Comparison of ENCODE assay signal across 8 mouse cellular contexts in the genomic region with DNA sequence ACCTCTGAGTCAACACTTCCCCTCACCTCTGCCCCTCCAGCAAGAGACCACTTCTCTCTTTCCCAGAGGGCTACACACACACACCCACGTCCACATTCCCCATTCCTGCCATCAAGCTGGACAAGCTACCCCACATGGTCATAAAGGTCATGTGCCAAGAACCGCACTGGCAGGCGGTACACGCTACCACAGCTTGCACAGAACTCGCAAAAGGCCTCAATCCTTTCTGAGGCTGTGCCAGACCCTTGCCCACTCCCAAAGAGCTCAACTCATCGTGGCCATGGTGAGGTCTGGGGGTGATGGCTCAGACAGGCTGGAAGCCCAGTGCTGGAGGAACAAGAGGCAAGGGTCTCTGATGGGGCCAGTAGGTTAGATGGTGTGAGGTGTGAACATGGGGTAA. TPM values are rescaled to one million over a fixed set of nuclear protein-coding genes. Genes with fewer than 3 reads are reported as not detected.
DNase-seq lines count a peak whose midpoint lies in the region; ATAC-seq and TF ChIP-seq lines count a peak whose summit lies in the region.

No protein-coding gene starts in this region.

- H3K9ac ChIP-seq in heart, embryonic 13.5 days: peak overlapping the region; percentile 99
- H3K9ac ChIP-seq in forebrain, postnatal 0 days: no peak overlapping the region
- no peak overlapping the region for H3K9ac ChIP-seq in liver, embryonic 16.5 days (ENCODE audit: low read depth, low read length)

- peak overlapping the region; percentile 93 for H3K4me3 ChIP-seq in heart, embryonic 13.5 days
- peak overlapping the region; percentile 69; the same call in 1 of the 2 replicates for H3K4me3 ChIP-seq in cortical plate, adult 2 months (ENCODE audit: insufficient read depth, low read length)
- H3K4me3 ChIP-seq in forebrain, postnatal 0 days (ENCODE audit: low read depth, low read length): no peak overlapping the region
- H3K4me3 ChIP-seq in liver, embryonic 16.5 days (ENCODE audit: low read depth, low read length): no peak overlapping the region

- peak overlapping the region; percentile 92 for H3K4me2 ChIP-seq in heart, embryonic 13.5 days
- H3K4me2 ChIP-seq in forebrain, postnatal 0 days (ENCODE audit: low read depth): peak overlapping the region; percentile 88; the same call in 1 of the 2 replicates
- 0 out of 2 replicates have a peak overlapping the region, but pooled peaks have one; percentile 93 for H3K4me2 ChIP-seq in liver, embryonic 16.5 days (ENCODE audit: low read depth, low read length)

- H3K36me3 ChIP-seq in heart, embryonic 13.5 days: peaks cover 9% of the 10 kb centered on the region
- H3K36me3 ChIP-seq in forebrain, postnatal 0 days (ENCODE audit: insufficient read depth): no peaks in the 10 kb centered on the region
- no peaks in the 10 kb centered on the region for H3K36me3 ChIP-seq in liver, embryonic 16.5 days (ENCODE audit: control insufficient read depth, insufficient read depth)

- peaks cover 45% of the 10 kb centered on the region for H3K4me1 ChIP-seq in heart, embryonic 13.5 days
- peaks cover 9% of the 10 kb centered on the region; the same call in 1 of the 2 replicates for H3K4me1 ChIP-seq in cortical plate, adult 2 months (ENCODE audit: control insufficient read depth, insufficient read depth, low read length)
- H3K4me1 ChIP-seq in forebrain, postnatal 0 days (ENCODE audit: insufficient read depth): peaks cover 9% of the 10 kb centered on the region
- H3K4me1 ChIP-seq in liver, embryonic 16.5 days (ENCODE audit: control insufficient read depth, low read depth, low read length): peaks cover 39% of the 10 kb centered on the region

- no peak for DNase-seq in heart, adult 9 months (ENCODE audit: low spot score in 2 of 2)
- DNase-seq in forebrain, postnatal 0 days: no peak
- DNase-seq in gastrocnemius, adult 18-20 months (ENCODE audit: low spot score): no peak
- DNase-seq in thymus, postnatal 0 days (ENCODE audit: low spot score): no peak
- DNase-seq in gastrocnemius, postnatal 4 days (ENCODE audit: low spot score in 2 of 2): no peak

- no peaks in the 10 kb centered on the region for H3K27me3 ChIP-seq in heart, embryonic 13.5 days (replicated peaks)
- no peaks in the 10 kb centered on the region for H3K27me3 ChIP-seq in forebrain, postnatal 0 days (ENCODE audit: insufficient read depth, low read length)
- H3K27me3 ChIP-seq in liver, embryonic 16.5 days (ENCODE audit: control insufficient read depth, insufficient read depth, low read depth, low read length): no peaks in the 10 kb centered on the region

- no peak for ATAC-seq in heart, embryonic 13.5 days (ENCODE audit: extremely low read depth, insufficient number of reproducible peaks, low FRiP score, low TSS enrichment)
- ATAC-seq in forebrain, postnatal 0 days: no peak
- no peak for ATAC-seq in liver, embryonic 16.5 days (ENCODE audit: low read depth)

- no peak overlapping the region for H3K27ac ChIP-seq in heart, embryonic 13.5 days (replicated peaks)
- no peak overlapping the region for H3K27ac ChIP-seq in cortical plate, adult 2 months (ENCODE audit: insufficient read depth, low read length)
- no peak overlapping the region for H3K27ac ChIP-seq in forebrain, postnatal 0 days (ENCODE audit: low read depth, low read length)
- H3K27ac ChIP-seq in liver, embryonic 16.5 days (ENCODE audit: low read length): no peak overlapping the region

- TF ChIP-seq POLR2A in cortical plate, adult 2 months (IDR thresholded peaks at IDR 0.05; ENCODE audit: extremely low read depth, insufficient read depth, low read length): no peak

- 84% methylated on average over 6 of the region's 6 CpGs for WGBS in heart, embryonic 13.5 days
- WGBS in forebrain, postnatal 0 days: 83% methylated on average over 6 of the region's 6 CpGs
- 89% methylated on average over 6 of the region's 6 CpGs for WGBS in liver, embryonic 16.5 days (ENCODE audit: insufficient replicate concordance)

- H3K9me3 ChIP-seq in heart, embryonic 13.5 days: no peaks in the 10 kb centered on the region
- H3K9me3 ChIP-seq in forebrain, postnatal 0 days (ENCODE audit: low read length): no peaks in the 10 kb centered on the region
- H3K9me3 ChIP-seq in liver, embryonic 16.5 days (replicated peaks; ENCODE audit: control insufficient read depth, low read length): no peaks in the 10 kb centered on the region

- TF ChIP-seq CTCF in cortical plate, adult 2 months (IDR thresholded peaks at IDR 0.05; ENCODE audit: extremely low read depth, insufficient read depth, low read length): no peak
- TF ChIP-seq CTCF in forebrain, postnatal 0 days (IDR thresholded peaks at IDR 0.05; ENCODE audit: low read depth): no peak

RNA-seq across cellular contexts. Expression of gene Btbd2, which starts 2.0 kb away (rescaled TPM):
- polyA plus RNA-seq in heart, embryonic 13.5 days (2015; fragmentation: Nextera tagmentation; extraction: Ambion mirVana): 50.9 and 53.7 TPM in 2 replicates
- 98.8 and 102 TPM in 2 replicates for polyA plus RNA-seq in cortical plate, adult 2 months (2012; rRNA removed)
- 105 and 131 TPM in 2 replicates for total RNA-seq in forebrain, postnatal 0 days (2014; rRNA removed)
- 70.4 and 77.6 TPM in 2 replicates for polyA plus RNA-seq in forebrain, postnatal 0 days (2015; fragmentation: Nextera tagmentation; extraction: Ambion mirVana)
- 2.8 and 5.1 TPM in 2 replicates for polyA plus RNA-seq in liver, embryonic 16.5 days (2015; fragmentation: Nextera tagmentation; extraction: Ambion mirVana)
- total RNA-seq in gastrocnemius, adult 18-20 months (2021): 10 to 100 TPM; 38.5 to 40.0 TPM
- polyA plus RNA-seq in thymus, postnatal 0 days (2015; fragmentation: Nextera tagmentation; extraction: Ambion mirVana): 31.6 and 31.9 TPM in 2 replicates
- total RNA-seq in gastrocnemius, postnatal 4 days (2021): 10 to 100 TPM; 50.7 to 50.8 TPM

RNA-seq across cellular contexts. Expression of gene Mknk2, which starts 23.0 kb away (rescaled TPM):
- polyA plus RNA-seq in heart, embryonic 13.5 days (2015; fragmentation: Nextera tagmentation; extraction: Ambion mirVana): 78.2 and 78.7 TPM in 2 replicates
- polyA plus RNA-seq in cortical plate, adult 2 months (2012; rRNA removed): 47.1 and 54.0 TPM in 2 replicates
- total RNA-seq in forebrain, postnatal 0 days (2014; rRNA removed): 55.2 and 69.8 TPM in 2 replicates
- 42.4 and 43.6 TPM in 2 replicates for polyA plus RNA-seq in forebrain, postnatal 0 days (2015; fragmentation: Nextera tagmentation; extraction: Ambion mirVana)
- 41.5 and 54.4 TPM in 2 replicates for polyA plus RNA-seq in liver, embryonic 16.5 days (2015; fragmentation: Nextera tagmentation; extraction: Ambion mirVana)
- total RNA-seq in gastrocnemius, adult 18-20 months (2021): 100 to 1,000 TPM; 244 to 292 TPM
- 119 and 125 TPM in 2 replicates for polyA plus RNA-seq in thymus, postnatal 0 days (2015; fragmentation: Nextera tagmentation; extraction: Ambion mirVana)
- total RNA-seq in gastrocnemius, postnatal 4 days (2021): 100 to 1,000 TPM; 170 to 176 TPM

RNA-seq across cellular contexts. Expression of gene Csnk1g2, which starts 32.2 kb away (rescaled TPM):
- polyA plus RNA-seq in heart, embryonic 13.5 days (2015; fragmentation: Nextera tagmentation; extraction: Ambion mirVana): 87.5 and 89.0 TPM in 2 replicates
- 294 and 314 TPM in 2 replicates for polyA plus RNA-seq in cortical plate, adult 2 months (2012; rRNA removed)
- 127 and 135 TPM in 2 replicates for total RNA-seq in forebrain, postnatal 0 days (2014; rRNA removed)
- 91.8 and 94.1 TPM in 2 replicates for polyA plus RNA-seq in forebrain, postnatal 0 days (2015; fragmentation: Nextera tagmentation; extraction: Ambion mirVana)
- polyA plus RNA-seq in liver, embryonic 16.5 days (2015; fragmentation: Nextera tagmentation; extraction: Ambion mirVana): 5.0 and 9.8 TPM in 2 replicates
- 100 to 1,000 TPM in 1 of 2 experiments, 10 to 100 TPM in 1; 97.2 to 128 TPM for total RNA-seq in gastrocnemius, adult 18-20 months (2021)
- polyA plus RNA-seq in thymus, postnatal 0 days (2015; fragmentation: Nextera tagmentation; extraction: Ambion mirVana): 153 and 160 TPM in 2 replicates
- 100 to 1,000 TPM; 167 to 169 TPM for total RNA-seq in gastrocnemius, postnatal 4 days (2021)

RNA-seq across cellular contexts. Expression of gene Mob3a, which starts 46.9 kb away (rescaled TPM):
- 26.0 and 27.2 TPM in 2 replicates for polyA plus RNA-seq in heart, embryonic 13.5 days (2015; fragmentation: Nextera tagmentation; extraction: Ambion mirVana)
- polyA plus RNA-seq in cortical plate, adult 2 months (2012; rRNA removed): 7.9 and 9.4 TPM in 2 replicates
- total RNA-seq in forebrain, postnatal 0 days (2014; rRNA removed): 54.1 and 57.8 TPM in 2 replicates
- 38.9 and 45.9 TPM in 2 replicates for polyA plus RNA-seq in forebrain, postnatal 0 days (2015; fragmentation: Nextera tagmentation; extraction: Ambion mirVana)
- polyA plus RNA-seq in liver, embryonic 16.5 days (2015; fragmentation: Nextera tagmentation; extraction: Ambion mirVana): 26.1 and 27.4 TPM in 2 replicates
- total RNA-seq in gastrocnemius, adult 18-20 months (2021): 1 to 10 TPM; 2.3 to 4.1 TPM
- polyA plus RNA-seq in thymus, postnatal 0 days (2015; fragmentation: Nextera tagmentation; extraction: Ambion mirVana): 107 and 114 TPM in 2 replicates
- total RNA-seq in gastrocnemius, postnatal 4 days (2021): 10 to 100 TPM; 24.0 to 25.4 TPM

RNA-seq across cellular contexts. Expression of gene Izumo4, which starts 47.1 kb away (rescaled TPM):
- 12.7 and 13.5 TPM in 2 replicates for polyA plus RNA-seq in heart, embryonic 13.5 days (2015; fragmentation: Nextera tagmentation; extraction: Ambion mirVana)
- polyA plus RNA-seq in cortical plate, adult 2 months (2012; rRNA removed): 111 and 118 TPM in 2 replicates
- 37.9 and 39.5 TPM in 2 replicates for total RNA-seq in forebrain, postnatal 0 days (2014; rRNA removed)
- 34.4 and 36.7 TPM in 2 replicates for polyA plus RNA-seq in forebrain, postnatal 0 days (2015; fragmentation: Nextera tagmentation; extraction: Ambion mirVana)
- 9.3 and 10.4 TPM in 2 replicates for polyA plus RNA-seq in liver, embryonic 16.5 days (2015; fragmentation: Nextera tagmentation; extraction: Ambion mirVana)
- 1 to 10 TPM in 1 of 2 experiments, under 1 TPM in 1; 0.91 to 1.9 TPM for total RNA-seq in gastrocnemius, adult 18-20 months (2021)
- 17.8 and 20.1 TPM in 2 replicates for polyA plus RNA-seq in thymus, postnatal 0 days (2015; fragmentation: Nextera tagmentation; extraction: Ambion mirVana)
- 1 to 10 TPM; 8.3 to 8.4 TPM for total RNA-seq in gastrocnemius, postnatal 4 days (2021)

Comparison
In these comparisons a context has a peak if more than half of its experiments do, and no peak if none do; other contexts are left out.
1. H3K4me3 ChIP-seq: peak in heart, embryonic 13.5 days (single experiment) and cortical plate, adult 2 months (single experiment); none in forebrain, postnatal 0 days (single experiment) and liver, embryonic 16.5 days (single experiment).
2. Peak in every context shown above with its lines, with median percentiles within 50 percentile points of each other: H3K4me2 ChIP-seq.